Mouse (Mus musculus): ENCODE results near the gene Pkmyt1.

Gene Pkmyt1

DNA sequence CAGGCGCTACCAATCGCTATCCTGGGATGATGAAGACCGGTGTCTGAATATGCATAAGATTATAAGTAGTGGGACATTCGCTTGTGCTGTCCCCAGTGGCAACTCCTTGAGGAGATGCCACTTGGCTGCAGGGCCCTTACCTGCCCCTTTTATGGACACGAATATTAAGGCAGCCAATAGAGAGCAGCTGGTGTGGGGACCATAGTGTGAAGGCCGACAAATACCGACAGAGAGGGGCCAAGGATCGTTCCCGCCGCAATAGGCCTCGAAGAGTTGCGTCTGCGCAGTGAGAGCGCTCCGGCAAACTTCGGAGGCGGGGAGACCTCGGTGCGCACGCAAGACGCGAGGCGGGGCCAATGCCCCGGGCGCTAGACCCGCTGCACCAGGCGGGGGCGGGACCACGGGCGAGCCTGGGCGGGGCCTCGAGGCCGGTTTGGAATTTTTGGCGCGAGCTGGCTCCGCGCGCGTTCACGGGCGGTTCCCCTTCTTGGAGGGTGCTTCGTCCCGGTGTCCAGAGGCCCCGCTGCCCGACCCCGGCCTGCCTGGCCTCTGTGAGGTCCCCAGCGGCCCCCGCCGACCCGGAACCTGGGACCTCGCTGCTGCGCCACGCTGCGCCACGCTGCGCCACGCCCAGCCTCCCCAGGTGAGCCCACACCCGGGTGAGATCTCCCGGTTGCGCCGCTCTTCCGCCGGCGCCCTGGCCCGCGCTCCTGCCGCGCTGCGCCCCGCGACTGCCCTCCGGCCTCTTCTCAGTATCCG is at the start of gene Pkmyt1:
Gene Pkmyt1, plus strand, starts transcription at position 338 of the 759 bp plus-strand sequence.
- in situ Hi-C loops (cut with MboI; ENCODE audit: low pct_unique_long_range_greater_than_20kb in 1 of 2, low sequenced_read_pairs in 2 of 2, unreplicated experiment in 1 of 2): no loop called here

DNA sequence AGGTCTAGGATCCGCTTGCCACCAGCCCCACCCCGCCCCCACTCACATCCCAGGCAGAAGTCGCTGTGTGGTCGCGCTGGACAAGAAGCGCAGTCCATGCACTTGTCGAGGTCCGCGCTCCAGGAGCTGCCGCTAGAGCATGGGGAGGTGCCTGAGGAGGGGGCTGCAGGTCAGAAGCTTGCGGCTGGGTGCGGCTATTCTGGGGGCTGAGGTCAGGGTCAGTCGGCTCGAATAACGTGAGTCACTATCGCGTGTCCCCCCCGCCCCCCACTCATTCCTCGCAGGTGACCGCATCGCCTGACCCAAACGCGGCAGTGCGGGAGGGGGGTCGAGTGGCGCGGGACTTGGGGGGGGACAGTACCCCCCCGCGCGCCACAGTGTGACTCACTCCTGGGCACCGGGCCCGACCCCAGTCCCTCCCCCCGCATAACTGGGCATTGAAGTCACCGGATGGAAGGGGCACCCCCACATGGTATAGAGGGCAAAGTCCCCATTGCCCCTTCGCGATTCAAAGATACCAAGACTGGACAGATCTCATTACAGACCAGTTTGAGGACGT is 49.6 kb upstream of the Pkmyt1 start:
- in situ Hi-C loops (cut with MboI; ENCODE audit: low pct_unique_long_range_greater_than_20kb in 1 of 2, low sequenced_read_pairs in 2 of 2, unreplicated experiment in 1 of 2): no loop called here

GRCm38 (mm10) chr17:23677236-23677679 is 48.9 kb upstream of the Pkmyt1 start, which contains the start of gene Tnfrsf12a:
Gene Tnfrsf12a, minus strand, starts transcription at chr17:23677468.
- in situ Hi-C loops (cut with MboI; ENCODE audit: low pct_unique_long_range_greater_than_20kb in 1 of 2, low sequenced_read_pairs in 2 of 2, unreplicated experiment in 1 of 2): no loop called here

- in situ Hi-C loops (cut with MboI; ENCODE audit: low pct_unique_long_range_greater_than_20kb in 1 of 2, low sequenced_read_pairs in 2 of 2, unreplicated experiment in 1 of 2): no loop called here
Measured at GRCm38 (mm10) chr17:23679127-23679835, 46.9 kb upstream of the Pkmyt1 start, which contains the start of gene Cldn6. Gene Cldn6, plus strand, starts transcription at chr17:23679249.

DNA sequence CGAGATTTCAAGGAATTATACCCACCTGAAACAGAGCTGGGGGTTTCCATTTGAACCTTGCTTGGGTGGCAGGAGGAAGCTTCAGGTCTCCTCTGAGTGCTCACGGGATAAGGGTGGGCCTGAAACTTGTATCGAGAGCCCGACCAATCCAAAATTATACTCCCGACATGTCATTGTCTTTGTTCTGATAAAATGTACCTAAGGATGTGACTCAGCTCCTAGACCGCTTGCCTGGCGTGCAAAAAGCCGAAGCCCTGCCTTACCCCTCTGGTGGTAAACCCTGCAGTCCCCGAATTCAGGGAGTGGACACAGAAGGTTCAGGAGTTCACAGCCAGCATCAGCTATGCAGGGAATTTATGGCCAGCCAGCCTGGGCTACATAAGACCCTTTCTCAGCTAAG is 45.8 kb upstream of the Pkmyt1 start:
- in situ Hi-C loops (cut with MboI; ENCODE audit: low pct_unique_long_range_greater_than_20kb in 1 of 2, low sequenced_read_pairs in 2 of 2, unreplicated experiment in 1 of 2): no loop called here

GRCm38 (mm10) chr17:23681086-23681485 is 45.0 kb upstream of the Pkmyt1 start:
- in situ Hi-C loops (cut with MboI; ENCODE audit: low pct_unique_long_range_greater_than_20kb in 1 of 2, low sequenced_read_pairs in 2 of 2, unreplicated experiment in 1 of 2): no loop called here

DNA sequence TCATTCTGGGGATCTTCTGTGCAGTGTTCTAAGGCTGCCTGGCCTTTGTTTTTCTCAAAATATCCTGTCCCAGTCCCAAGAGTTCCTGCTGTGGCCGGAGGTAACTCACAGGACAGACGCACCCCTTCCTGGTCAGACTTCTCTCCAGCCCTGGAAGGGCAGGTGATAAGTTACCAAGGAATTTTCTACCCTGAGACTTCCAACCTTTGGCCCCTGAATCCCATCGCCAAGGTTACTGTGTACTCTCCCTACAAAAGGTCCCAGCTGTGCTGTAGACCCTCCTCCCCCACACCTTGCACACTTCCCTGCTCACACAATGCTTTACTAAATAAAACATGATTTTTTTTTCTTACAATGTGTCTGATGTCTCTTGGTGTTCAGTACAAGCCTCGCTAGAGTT is 44.0 kb upstream of the Pkmyt1 start:
- in situ Hi-C loops (cut with MboI; ENCODE audit: low pct_unique_long_range_greater_than_20kb in 1 of 2, low sequenced_read_pairs in 2 of 2, unreplicated experiment in 1 of 2): no loop called here

- in situ Hi-C loops (cut with MboI; ENCODE audit: low pct_unique_long_range_greater_than_20kb in 1 of 2, low sequenced_read_pairs in 2 of 2, unreplicated experiment in 1 of 2): no loop called here
Measured at GRCm38 (mm10) chr17:23682530-23682929, 43.6 kb upstream of the Pkmyt1 start.

DNA sequence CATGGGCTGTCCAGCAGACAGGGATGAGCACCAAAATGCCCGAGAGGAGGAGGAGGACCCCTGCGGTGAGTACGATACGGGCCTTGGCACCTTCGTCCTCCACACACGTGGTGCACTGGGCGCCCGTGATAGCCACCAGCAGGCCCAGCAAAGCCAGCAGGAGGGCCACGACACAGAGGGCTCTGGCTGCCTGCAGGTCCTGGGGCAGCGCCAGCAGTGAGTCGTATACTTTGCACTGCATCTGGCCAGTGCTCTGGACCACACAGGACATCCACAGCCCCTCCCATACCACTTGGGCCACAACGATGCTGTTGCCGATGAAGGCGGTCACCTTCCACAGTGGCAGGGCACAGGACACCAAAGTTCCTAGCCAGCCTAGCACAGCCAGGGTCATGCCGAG is 42.9 kb upstream of the Pkmyt1 start:
- in situ Hi-C loops (cut with MboI; ENCODE audit: low pct_unique_long_range_greater_than_20kb in 1 of 2, low sequenced_read_pairs in 2 of 2, unreplicated experiment in 1 of 2): no loop called here

DNA sequence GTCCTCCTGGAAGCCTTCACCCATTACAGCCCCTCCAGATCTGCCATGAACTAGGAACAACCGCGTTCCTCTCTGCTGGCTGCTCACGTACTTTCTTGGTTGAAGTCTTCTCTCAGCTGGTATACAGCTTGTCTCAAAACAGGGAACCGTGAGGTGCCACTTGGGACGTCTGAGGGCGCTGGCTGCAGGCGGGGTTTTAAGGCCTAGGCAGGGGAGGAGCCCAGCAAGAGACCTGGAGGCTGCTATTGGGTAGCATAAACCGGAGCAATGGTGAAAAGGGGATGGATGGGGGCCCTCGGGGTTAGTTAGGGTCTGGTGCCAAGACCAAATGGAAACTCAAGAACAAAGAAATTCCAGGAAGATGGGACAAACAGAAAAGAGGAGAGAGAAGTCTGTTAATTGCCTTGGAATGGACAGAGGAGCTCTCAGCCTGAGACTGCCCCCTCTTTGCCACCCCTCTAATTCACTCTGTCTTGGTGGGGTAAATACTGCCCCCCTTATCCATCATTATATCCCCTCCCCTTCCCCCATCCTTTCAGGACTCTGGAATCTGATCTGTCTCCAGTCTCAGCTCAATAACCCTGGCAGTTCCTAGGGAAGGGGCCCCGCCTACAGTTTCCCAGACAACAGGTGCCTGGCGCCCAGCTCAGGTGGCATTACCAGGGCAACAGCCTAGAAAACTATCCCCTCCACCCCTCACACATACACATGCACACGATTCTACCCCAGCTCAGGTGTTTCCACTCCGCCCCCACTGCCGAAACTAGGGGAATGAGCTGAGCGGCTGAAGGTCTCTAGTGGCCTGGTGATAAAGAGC is 42.1 kb upstream of the Pkmyt1 start, which contains the start of gene Cldn9:
Gene Cldn9, minus strand, starts transcription at position 171 of the 817 bp plus-strand sequence.
- in situ Hi-C loops (cut with MboI; ENCODE audit: low pct_unique_long_range_greater_than_20kb in 1 of 2, low sequenced_read_pairs in 2 of 2, unreplicated experiment in 1 of 2): no loop called here

DNA sequence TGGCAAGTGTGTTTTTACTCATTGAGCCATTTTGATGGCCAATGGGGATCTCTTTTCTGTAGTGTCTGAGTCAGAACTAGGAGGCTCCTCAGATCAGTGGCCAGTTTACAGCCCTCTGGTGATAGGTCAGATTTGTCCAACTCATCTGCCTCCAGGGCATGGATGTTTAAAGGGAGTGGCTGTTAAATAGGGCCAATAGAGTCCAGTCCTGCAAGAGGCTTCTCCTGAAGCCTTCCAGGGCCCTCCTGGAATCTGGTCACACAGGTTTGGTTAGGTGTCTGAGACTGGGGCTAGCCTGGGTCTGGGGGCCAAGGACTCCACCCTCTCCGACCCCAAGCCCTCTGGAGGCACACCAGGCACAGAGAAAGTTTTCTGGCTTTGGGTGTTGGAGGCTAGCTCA is 31.6 kb upstream of the Pkmyt1 start:
- in situ Hi-C loops (cut with MboI; ENCODE audit: low pct_unique_long_range_greater_than_20kb in 1 of 2, low sequenced_read_pairs in 2 of 2, unreplicated experiment in 1 of 2): no loop called here

GRCm38 (mm10) chr17:23695801-23696200 is 30.3 kb upstream of the Pkmyt1 start:
- in situ Hi-C loops (cut with MboI; ENCODE audit: low pct_unique_long_range_greater_than_20kb in 1 of 2, low sequenced_read_pairs in 2 of 2, unreplicated experiment in 1 of 2): no loop called here

DNA sequence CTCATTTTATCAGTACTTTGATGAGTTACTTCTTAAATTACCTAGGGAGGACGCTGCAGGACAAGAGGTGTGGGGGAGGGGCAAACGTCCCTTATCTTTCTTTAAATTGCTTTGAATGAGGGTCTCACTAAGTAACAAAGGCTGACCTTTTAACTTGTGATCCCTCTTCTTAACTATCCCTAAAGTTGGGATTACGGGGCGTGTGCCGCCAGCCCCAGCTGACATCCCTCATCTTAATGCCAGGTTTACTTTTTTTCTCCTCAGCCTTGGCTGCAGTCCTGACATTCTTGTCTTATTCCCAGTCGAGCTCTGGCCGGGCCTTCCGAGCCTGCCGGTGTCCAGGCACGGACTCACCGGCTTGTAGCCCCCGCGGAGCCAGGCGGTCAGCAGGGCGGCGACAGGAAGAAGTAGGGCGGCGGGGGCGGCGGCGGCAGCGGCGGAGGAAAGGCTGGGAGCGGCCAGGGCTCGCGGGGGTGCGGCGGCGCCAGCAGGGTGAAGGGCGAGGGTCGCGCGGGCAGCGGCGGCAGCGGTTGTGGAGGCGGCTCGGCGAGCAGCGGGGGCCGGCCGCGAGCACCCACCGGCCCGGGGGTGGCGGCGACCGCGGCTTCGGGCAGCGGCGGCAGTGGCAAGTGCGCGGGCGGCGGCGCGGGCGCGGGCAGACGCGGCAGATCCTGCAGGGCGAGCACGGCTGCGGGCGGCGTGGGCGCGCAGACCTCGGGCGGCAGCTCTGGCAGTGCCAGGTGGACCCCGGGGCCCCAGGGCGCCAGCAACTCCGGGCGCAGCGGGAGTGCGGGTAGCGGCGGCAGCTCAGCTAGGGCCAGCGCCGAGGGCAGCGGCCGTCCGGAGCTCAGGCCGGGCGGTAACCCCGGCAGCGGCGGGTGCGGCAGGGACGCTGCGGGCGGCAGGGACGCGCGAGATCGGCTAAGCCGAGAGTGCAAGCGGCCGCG is 26.7 kb upstream of the Pkmyt1 start:
- in situ Hi-C loops (cut with MboI; ENCODE audit: low pct_unique_long_range_greater_than_20kb in 1 of 2, low sequenced_read_pairs in 2 of 2, unreplicated experiment in 1 of 2): no loop called here

DNA sequence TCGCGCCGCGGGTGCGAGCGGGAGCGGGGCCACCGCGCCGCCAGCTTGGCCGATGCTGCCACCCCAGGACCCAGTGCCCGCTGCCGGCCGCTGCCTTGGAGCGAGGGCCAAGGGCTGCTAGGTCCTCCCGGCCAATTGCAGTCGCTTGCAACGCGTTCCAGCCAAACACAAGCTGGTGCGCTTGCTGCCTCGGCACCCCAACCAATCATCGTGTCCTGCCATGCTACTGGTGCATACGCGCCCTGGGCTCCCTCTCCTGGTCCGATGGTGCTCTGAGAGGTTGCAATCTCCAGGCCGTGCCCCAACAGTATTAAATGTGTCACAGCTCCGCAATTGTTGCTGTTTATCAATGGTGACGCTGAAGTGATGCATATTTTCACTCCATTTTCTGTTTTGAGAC is 26.1 kb upstream of the Pkmyt1 start:
- in situ Hi-C loops (cut with MboI; ENCODE audit: low pct_unique_long_range_greater_than_20kb in 1 of 2, low sequenced_read_pairs in 2 of 2, unreplicated experiment in 1 of 2): no loop called here

DNA sequence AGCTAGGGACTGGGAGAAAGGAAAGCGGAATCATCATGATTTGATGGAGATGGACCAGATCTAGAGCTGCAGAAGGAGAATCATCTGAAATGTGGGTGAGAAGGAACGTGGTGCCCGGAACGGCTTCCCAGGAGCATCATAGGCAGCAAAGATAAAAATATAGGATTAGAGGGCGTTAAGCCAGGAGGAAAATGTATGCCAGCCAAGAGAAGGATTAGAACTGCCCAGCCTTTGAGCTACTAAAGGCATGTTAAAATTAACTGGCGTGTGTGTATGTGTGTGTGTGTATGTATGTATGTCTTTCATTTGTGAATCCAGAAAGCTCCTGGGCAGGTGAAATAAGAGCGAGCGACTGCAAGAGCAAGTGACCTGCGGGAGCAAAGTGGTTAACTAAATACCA is 22.8 kb upstream of the Pkmyt1 start:
- in situ Hi-C loops (cut with MboI; ENCODE audit: low pct_unique_long_range_greater_than_20kb in 1 of 2, low sequenced_read_pairs in 2 of 2, unreplicated experiment in 1 of 2): no loop called here

DNA sequence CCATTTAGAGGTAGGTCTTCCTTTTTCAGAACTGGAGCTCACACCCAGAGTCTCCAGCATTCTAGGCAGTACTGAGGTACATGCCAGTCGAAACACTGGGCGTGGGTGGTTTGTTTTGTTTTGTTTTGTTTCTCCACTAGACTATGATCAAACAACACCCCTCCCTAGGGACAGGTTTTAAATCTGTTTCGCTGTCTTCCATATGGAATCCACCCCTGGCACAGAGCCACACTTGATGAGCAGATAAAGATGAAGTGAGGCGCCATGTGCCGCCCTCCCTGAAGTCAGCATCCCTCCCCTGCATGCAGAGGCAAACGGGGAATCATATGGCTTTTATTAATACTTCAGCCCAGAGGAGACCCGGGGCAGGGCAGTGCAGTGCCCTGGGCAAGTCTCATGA is 21.4 kb upstream of the Pkmyt1 start:
- in situ Hi-C loops (cut with MboI; ENCODE audit: low pct_unique_long_range_greater_than_20kb in 1 of 2, low sequenced_read_pairs in 2 of 2, unreplicated experiment in 1 of 2): loop anchor here (5.0 kb wide), 2 partner anchors 32 to 42 kb away; partner anchors contain the start of genes Bicdl2 (in 1 of the 2), Hcfc1r1 (in 1 of the 2) and Thoc6 (in 1 of the 2)

DNA sequence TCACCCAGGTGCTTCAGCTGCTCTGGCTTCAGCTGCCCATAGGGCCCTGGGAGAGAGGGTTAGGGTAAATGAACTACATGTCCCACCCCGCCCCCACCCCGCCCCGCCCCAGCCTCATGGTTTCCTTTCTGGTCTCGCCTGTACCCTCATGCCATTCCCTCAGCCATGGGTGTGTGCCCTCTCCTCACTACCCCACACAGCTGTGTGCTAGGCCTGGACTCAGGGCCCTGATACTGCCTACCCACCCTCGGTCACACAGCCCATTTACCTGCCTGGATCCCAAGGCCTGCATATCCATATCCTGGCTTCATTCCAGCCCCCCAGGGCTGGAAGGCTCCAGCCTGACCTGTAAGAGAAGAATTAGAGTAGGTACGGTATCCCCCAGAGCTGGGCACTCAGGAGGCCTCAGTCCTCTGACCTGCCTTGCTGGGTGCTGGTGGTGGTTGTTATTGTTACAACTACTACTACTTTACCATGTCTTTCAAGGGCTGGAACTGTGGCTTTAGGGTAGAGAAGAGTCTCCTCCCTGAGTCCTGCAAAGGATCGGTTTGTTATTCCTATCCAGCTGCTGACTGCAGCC is 20.5 kb upstream of the Pkmyt1 start:
- in situ Hi-C loops (cut with MboI; ENCODE audit: low pct_unique_long_range_greater_than_20kb in 1 of 2, low sequenced_read_pairs in 2 of 2, unreplicated experiment in 1 of 2): loop anchor here (5.0 kb wide), 2 partner anchors 33 to 43 kb away; partner anchors contain the start of genes Bicdl2 (in 1 of the 2), Hcfc1r1 (in 1 of the 2) and Thoc6 (in 1 of the 2)
